Mouse (Mus musculus) urinary bladder, postnatal 25 days (tissue): Measurements from ENCODE around the gene Ptprd.

Experiments used
- DNase-seq: peaks from one replicate; pipeline ENCODE4 v3.0.0; 2022; ENCODE audit warnings: low spot score

The Ptprd gene

GRCm38 (mm10) chr4:76901692-76902091 lies 1310.1 kb downstream of the Ptprd start:
- DNase-seq = no peak

GRCm38 (mm10) chr4:76889669-76890068 lies 1322.1 kb downstream of the Ptprd start:
- no peak for DNase-seq

GRCm38 (mm10) chr4:76881610-76882009 lies 1330.2 kb downstream of the Ptprd start:
- no peak for DNase-seq

- no peak for DNase-seq
These were observed 1340.8 kb downstream of the Ptprd start for GRCm38 (mm10) chr4:76870971-76871370.

GRCm38 (mm10) chr4:76865585-76865984 lies 1346.2 kb downstream of the Ptprd start:
- no peak for DNase-seq

GRCm38 (mm10) chr4:76846265-76846664 lies 1365.5 kb downstream of the Ptprd start:
- DNase-seq = no peak

- DNase-seq = no peak
These were observed 1372.7 kb downstream of the Ptprd start for GRCm38 (mm10) chr4:76839016-76839415.

GRCm38 (mm10) chr4:76812138-76812537 lies 1399.6 kb downstream of the Ptprd start:
- DNase-seq = no peak

- DNase-seq = no peak
These were observed 1409.1 kb downstream of the Ptprd start for GRCm38 (mm10) chr4:76802708-76803107.

- no peak for DNase-seq
These were observed 1413.5 kb downstream of the Ptprd start for GRCm38 (mm10) chr4:76798010-76799007.

- DNase-seq = no peak
These were observed 1426.4 kb downstream of the Ptprd start for GRCm38 (mm10) chr4:76785389-76785788.

GRCm38 (mm10) chr4:76779558-76780124 lies 1432.1 kb downstream of the Ptprd start:
- DNase-seq = no peak

GRCm38 (mm10) chr4:76766918-76767317 lies 1444.8 kb downstream of the Ptprd start:
- no peak for DNase-seq

GRCm38 (mm10) chr4:76766429-76766828 lies 1445.3 kb downstream of the Ptprd start:
- DNase-seq = no peak

- DNase-seq = no peak
These were observed 1461.1 kb downstream of the Ptprd start for GRCm38 (mm10) chr4:76750709-76751108.

GRCm38 (mm10) chr4:76735831-76736230 lies 1475.9 kb downstream of the Ptprd start:
- no peak for DNase-seq

GRCm38 (mm10) chr4:76675726-76676125 lies 1536.0 kb downstream of the Ptprd start:
- no peak for DNase-seq

- DNase-seq = no peak
These were observed 1538.5 kb downstream of the Ptprd start for GRCm38 (mm10) chr4:76673224-76673623.

GRCm38 (mm10) chr4:76672653-76673052 lies 1539.1 kb downstream of the Ptprd start:
- no peak for DNase-seq

GRCm38 (mm10) chr4:76661725-76662124 lies 1550.0 kb downstream of the Ptprd start:
- DNase-seq = no peak

- DNase-seq = no peak
These were observed 1551.6 kb downstream of the Ptprd start for GRCm38 (mm10) chr4:76660146-76660545.

- DNase-seq = no peak
These were observed 1555.0 kb downstream of the Ptprd start for GRCm38 (mm10) chr4:76656734-76657133.

GRCm38 (mm10) chr4:76652971-76653370 lies 1558.8 kb downstream of the Ptprd start:
- no peak for DNase-seq
